Mouse (Mus musculus) retina, postnatal 7 days (tissue): ENCODE results near the gene Cfap20.

Source experiments
- DNase-seq: peaks from one replicate; pipeline ENCODE4 v3.0.0-alpha.2; 2012; ENCODE audit warnings: low read depth, low spot score

Cfap20 gene

GRCm38 (mm10) chr8:95434686-95435439, at the start of gene Cfap20:
Gene Cfap20, minus strand, starts transcription at chr8:95434869.
- DNase-seq: peak; percentile 99

DNA sequence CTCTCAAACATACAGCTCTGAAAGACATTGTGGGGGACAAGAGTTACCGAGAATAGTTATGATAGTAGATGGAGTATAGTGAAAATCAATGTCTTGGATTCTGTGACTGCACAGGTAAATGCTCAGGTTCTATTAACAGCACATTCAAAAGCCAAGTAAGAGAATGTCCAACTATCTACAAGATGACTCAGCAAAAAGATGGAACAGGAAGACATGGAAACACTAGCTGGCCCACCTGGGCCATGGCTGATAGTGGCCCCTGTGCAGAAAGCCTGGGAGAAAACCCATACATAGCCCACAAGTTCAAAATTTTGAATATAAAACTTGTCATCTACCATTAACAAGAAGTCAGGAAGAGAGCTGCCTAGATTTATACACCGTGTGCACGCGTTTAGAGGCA, 35.3 kb upstream of the Cfap20 start:
- no peak for DNase-seq

DNA sequence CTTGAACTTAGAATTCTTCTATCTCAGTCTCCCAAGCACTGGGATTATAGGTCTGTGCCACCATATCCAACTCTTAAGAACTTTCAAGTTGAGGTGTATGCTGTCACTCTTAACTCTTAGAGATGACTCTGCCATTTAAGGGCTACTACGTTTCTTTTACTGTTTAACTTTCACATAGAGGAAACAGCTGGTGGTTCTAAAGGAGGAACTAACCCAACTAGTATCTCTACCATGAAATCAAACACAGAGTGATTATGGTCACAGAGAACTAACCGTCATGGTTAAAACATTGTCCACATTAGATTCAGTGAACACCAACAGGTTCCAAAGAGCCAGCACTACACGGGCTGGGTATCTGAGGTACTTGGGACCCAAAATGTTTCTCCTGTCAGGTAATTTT, 34.3 kb upstream of the Cfap20 start:
- DNase-seq: no peak

DNA sequence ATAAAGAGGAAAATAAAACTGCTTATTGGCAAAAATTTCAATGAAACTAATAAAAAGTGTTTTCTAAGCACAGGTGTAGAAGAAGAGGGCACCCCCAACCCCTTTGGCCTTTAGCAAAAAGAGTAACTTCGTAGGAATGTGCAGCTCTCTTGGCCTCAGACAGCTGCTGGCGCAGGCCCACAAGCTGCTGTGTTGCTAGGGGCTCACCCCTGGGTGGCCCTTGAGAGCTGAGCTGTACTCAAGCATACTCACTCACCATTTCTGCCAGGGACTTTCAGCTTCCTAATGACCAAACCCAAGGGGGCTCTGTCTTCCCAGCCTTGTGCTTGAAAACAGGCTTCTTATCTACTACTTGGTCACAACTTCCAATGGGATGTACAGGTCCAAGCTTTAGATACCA, 31.9 kb upstream of the Cfap20 start:
- DNase-seq: no peak

- peak; percentile 23 for DNase-seq
Measured at GRCm38 (mm10) chr8:95452518-95452917, 17.8 kb upstream of the Cfap20 start.

GRCm38 (mm10) chr8:95450271-95450670, 15.6 kb upstream of the Cfap20 start:
- no peak for DNase-seq

GRCm38 (mm10) chr8:95447661-95448060, 13.0 kb upstream of the Cfap20 start:
- DNase-seq: no peak

- no peak for DNase-seq
Measured at GRCm38 (mm10) chr8:95445042-95445441, 10.4 kb upstream of the Cfap20 start.

- no peak for DNase-seq
Measured at GRCm38 (mm10) chr8:95441491-95442039, 6.9 kb upstream of the Cfap20 start.

DNA sequence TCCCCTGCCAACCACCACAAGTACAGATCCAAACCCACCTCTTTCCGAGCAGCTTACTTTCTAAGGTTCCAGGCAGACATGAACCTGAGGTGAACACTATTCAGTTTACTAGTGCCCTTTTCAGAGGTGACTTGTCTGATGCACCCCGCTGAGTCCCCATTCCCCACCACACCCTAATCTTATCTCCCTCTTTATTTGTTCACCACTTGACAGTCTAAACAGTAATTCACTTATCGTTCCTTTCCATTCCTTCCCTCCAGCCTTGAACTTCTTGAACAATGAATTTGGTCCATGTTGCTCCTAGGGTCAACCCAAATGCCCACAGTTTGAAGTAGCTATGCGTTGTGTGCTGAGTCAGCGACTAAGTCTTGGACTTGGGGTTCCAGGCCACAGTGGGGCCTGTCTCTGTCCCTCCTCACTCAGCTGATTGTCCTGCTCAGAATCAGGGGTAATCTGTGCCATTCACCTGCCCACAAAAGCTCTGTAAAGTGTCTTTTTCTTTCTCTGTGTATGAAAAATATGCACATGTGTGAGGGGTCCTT, 5.6 kb upstream of the Cfap20 start:
- DNase-seq: no peak

- no peak for DNase-seq
Measured at GRCm38 (mm10) chr8:95439421-95439820, 4.8 kb upstream of the Cfap20 start.

DNA sequence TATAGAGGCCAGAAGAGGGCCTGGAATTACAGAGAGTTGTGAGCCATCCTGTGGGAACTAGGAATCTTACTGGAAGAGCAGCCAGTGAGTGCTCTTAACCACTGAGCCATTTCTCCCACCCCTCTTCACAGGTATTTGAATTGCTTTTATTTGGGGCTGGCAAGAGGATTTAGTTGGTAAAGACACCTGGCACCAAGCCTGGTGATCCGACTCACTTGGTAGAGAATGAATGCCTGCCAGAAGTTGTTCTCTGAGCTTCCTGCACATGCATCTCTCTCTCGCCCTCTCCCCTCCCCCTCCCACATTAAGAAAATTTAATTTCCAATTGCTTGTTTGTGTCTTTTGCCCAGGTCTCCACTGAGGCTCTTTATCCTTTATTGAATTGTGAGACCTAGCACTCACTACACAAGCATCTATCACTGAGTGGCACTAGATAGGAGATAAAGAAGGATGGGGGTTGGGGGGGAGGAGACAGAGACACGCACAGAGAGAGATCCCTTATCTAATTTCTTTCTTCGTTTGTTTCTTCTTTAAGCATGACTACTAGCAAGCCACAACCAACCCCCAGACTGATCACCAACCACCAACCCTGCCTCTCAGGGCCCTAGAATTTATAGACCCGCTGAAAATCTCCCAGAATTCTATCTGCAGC, 2.8 kb upstream of the Cfap20 start:
- no peak for DNase-seq

DNA sequence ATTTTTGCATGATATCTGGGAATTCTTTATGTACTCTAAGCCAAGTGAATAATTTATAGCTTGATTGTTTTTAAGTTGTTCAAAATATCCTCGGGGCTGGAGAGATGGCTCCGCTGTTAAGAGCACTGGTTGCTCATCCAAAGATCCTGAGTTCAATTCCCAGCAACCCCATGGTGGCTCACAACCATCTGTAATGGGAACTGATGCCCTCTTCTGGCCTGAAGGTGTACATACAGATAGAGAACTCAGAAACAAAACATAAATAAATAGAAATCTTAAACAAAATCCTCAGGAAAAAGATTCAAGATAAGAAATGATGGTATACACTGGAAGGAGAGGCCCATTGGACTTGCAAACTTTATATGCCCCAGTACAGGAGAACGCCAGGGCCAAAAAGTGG, 1.3 kb upstream of the Cfap20 start:
- no peak for DNase-seq

- DNase-seq: no peak
Measured at GRCm38 (mm10) chr8:95435471-95435870, 802 bp upstream of the Cfap20 start.

GRCm38 (mm10) chr8:95434233-95434632, 436 bp downstream of the Cfap20 start:
- no peak for DNase-seq

- no peak for DNase-seq
Measured at GRCm38 (mm10) chr8:95433124-95433523, 1.5 kb downstream of the Cfap20 start.

DNA sequence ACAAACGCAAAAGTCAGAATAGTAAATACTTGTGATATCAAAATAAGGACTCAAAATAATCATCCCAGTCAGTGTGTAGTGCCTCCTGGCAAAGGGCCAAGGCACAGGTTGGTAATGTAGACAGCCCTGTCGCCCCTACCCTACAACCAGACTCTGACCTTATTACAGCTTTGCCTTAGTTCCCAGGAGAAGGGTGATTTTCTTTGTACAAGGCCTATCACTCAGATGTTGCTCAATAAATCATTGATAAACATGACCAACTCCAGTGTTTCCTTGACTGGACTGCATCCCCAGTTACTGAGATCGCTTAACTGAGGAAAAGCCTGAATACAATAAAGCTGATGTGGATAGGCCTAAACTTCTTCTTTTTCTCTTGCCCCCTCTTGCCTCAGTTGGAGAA, 2.2 kb downstream of the Cfap20 start:
- DNase-seq: no peak

- DNase-seq: peak; percentile 56
Measured at GRCm38 (mm10) chr8:95429945-95430344, 4.7 kb downstream of the Cfap20 start.

DNA sequence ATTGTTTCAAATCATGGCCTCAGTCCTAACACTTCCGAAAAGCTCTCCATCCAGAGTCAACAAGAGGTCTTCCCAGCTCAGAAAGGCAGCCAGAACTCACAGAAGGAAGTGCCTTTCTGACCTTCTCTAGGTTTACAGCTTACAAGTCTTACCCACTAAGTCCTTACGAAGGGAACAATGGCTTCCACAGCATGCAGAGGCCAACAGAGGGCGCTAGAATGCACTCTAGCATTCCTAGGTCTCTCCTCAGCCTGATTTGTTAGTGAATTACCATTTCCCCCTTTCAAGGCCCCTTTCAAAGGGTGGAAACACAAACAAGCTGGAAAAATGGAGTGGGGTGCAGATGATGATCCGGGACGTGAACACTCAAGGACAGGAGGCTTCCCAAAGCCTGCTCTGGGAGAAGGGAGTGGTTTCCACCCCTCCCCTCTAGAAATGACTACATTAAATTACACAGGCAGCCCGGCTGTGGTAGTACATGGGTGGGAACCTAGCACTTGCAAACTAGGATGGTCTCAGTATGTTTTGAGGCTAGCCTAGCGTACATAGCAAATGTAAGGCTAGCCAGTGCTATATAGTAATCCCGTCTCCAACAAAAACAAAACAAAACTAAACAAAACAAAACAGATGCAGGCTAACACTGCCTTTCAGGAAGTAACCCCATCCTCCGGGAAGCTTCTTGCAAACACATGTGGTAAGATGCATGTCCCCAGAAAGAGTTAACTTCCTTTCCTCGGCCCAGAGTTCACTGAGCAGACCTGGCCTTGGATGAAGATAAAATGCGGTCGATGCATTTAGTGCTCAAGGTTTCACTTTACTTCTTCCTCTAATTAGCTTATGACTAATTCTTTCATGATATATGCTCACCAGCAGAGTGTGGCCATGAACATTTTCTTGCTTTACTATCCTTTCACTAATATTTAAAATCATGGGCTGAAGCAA, 6.8 kb downstream of the Cfap20 start:
- peak; percentile 59 for DNase-seq

- DNase-seq: peak; percentile 37
Measured at GRCm38 (mm10) chr8:95426781-95427281, 7.8 kb downstream of the Cfap20 start.

- no peak for DNase-seq
Measured at GRCm38 (mm10) chr8:95424682-95425081, 10.0 kb downstream of the Cfap20 start.
